Mouse (Mus musculus): ENCODE data around the gene Emc8. TPM values are rescaled to one million over a fixed set of nuclear protein-coding genes. Genes with fewer than 3 reads are reported as not detected.

The Emc8 gene
- polyA plus RNA-seq, 1 experiment from 2014 or later, result 220 TPM

DNA sequence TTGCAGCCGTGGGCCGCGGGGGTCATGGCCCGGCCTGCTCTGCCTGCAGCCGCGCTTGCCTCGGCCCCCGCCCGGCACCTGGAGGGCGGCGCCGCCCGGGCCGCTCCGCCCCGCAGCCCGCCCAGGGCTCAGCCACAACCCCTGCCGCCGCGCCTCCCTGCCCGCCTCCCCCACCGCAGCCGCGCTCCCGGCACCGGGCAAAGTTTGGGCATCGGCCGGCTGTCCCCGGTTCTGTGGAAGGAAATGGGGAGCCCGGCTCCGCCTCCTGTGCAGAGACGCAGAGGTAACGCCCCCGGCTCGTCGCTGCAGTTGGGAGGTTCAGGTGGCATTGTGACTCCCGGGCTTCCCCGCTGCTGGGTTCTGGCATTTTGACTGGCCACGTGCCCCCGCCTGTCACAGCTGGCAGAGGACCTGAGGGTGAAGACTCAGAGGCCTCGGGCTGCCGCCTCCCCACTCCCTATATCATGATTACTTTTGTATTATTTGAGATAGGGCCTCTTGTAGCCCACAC, 34.0 kb downstream of the Emc8 start:
- peak overlapping the region; percentile 99 for H3K4me2 ChIP-seq (replicated peaks)

DNA sequence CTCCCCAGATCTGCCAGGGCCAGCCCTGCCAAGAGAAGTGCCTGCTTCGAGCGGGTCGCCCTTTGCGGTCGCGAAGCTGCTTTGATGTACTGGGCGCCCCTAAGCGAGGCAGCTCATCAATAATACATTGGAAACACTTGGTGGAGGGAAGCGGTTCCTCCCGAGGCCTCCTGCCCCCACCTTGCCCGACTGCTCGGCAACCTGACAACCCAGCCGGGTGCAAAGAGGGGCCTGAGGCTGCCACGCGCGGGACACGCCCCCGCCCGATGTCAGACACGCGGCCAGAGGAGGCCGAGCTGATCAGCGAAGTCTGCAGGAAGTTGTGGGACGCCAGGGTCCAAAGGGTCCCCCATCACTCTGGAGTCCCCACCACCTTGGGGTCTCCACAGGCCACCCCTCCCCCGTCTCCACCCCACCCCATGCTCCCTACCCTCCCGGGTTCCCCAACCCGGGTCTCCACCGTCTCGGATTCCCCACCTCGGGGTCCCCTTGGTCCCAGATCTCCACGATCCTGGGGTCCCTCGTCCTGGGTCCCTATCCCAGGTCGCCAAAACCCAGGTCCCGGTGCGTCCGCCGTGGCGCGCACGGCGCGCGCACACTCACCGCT, 34.6 kb downstream of the Emc8 start:
- WGBS, result 1% methylated on average over 44 of the region's 44 CpGs
- peak; percentile 20; the same call in 1 of the 2 replicates for ATAC-seq (ENCODE audit: insufficient number of reproducible peaks, low FRiP score, low TSS enrichment, low read depth)
- H3K27ac ChIP-seq (replicated peaks), result no peak overlapping the region

More for the DNA sequence above, 34.0 kb downstream of the Emc8 start:
- Histone ChIP-seq H3K4me3 (replicated peaks) (peak overlapping the region; percentile 66), H3K27ac (replicated peaks) (no peak overlapping the region), H3K4me1 (peaks cover 36% of the 10 kb centered on the region), H3K9ac (peak overlapping the region; percentile 24), H3K36me3 (no peaks in the 10 kb centered on the region), H3K27me3 (no peaks in the 10 kb centered on the region), H3K9me3 (replicated peaks) (no peaks in the 10 kb centered on the region)
- ATAC-seq (ENCODE audit: insufficient number of reproducible peaks, low FRiP score, low TSS enrichment, low read depth), result peak; percentile 63
- under 1% methylated on average over 40 of the region's 42 CpGs for WGBS

DNA sequence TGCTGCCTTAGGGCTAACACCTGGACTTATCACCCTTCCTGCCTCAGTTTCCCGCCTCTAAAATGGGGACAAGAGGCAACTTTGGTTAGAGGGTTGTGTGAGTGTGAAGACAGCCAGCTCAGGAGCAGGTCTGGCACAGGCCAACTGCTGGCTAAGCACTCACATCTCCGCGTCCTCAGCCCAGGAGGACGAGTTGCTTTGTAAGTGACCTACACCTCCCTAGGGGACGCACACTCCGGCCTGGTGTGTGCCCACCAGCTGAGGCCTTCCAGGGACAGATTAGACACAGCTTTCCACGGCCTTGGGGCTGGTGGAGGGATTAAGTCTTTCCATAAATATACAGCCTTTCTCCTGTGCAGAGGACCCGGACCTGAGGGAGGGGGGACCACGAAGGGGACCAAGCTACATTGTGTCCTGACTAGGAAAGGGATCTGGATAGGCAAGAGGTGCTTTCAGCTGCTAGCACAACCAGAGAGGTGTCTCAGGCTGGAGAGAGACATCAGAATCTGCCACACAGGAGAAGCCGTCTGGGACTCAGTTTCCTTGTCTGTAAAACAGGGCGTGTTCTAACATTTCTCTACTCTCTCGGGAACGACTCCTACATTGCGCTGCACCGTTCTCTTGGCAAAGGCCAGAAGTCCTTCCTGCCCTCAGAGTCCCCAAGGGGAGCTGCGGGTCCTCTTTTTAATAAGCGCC, 35.3 kb downstream of the Emc8 start:
- H3K9me3 ChIP-seq (replicated peaks), result no peaks in the 10 kb centered on the region
- no peak overlapping the region for H3K27ac ChIP-seq (replicated peaks)
- 28% methylated on average over 17 of the region's 17 CpGs for WGBS
- H3K4me2 ChIP-seq (replicated peaks), result peak overlapping the region; percentile 99
- peak overlapping the region; percentile 66 for H3K4me3 ChIP-seq (replicated peaks)
- H3K36me3 ChIP-seq, result no peaks in the 10 kb centered on the region
- 0 out of 2 replicates have a peak overlapping the region, but pooled peaks have one; percentile 24 for H3K9ac ChIP-seq
- no peaks in the 10 kb centered on the region for H3K27me3 ChIP-seq
- ATAC-seq (ENCODE audit: insufficient number of reproducible peaks, low FRiP score, low TSS enrichment, low read depth), result no peak
- peaks cover 36% of the 10 kb centered on the region for H3K4me1 ChIP-seq

More for the DNA sequence above, 34.6 kb downstream of the Emc8 start:
- Histone ChIP-seq H3K9ac (peak overlapping the region; percentile 24), H3K4me1 (peaks cover 36% of the 10 kb centered on the region), H3K9me3 (replicated peaks) (no peaks in the 10 kb centered on the region), H3K4me3 (replicated peaks) (peak overlapping the region; percentile 66), H3K4me2 (replicated peaks) (peak overlapping the region; percentile 99), H3K27me3 (no peaks in the 10 kb centered on the region), H3K36me3 (no peaks in the 10 kb centered on the region)

DNA sequence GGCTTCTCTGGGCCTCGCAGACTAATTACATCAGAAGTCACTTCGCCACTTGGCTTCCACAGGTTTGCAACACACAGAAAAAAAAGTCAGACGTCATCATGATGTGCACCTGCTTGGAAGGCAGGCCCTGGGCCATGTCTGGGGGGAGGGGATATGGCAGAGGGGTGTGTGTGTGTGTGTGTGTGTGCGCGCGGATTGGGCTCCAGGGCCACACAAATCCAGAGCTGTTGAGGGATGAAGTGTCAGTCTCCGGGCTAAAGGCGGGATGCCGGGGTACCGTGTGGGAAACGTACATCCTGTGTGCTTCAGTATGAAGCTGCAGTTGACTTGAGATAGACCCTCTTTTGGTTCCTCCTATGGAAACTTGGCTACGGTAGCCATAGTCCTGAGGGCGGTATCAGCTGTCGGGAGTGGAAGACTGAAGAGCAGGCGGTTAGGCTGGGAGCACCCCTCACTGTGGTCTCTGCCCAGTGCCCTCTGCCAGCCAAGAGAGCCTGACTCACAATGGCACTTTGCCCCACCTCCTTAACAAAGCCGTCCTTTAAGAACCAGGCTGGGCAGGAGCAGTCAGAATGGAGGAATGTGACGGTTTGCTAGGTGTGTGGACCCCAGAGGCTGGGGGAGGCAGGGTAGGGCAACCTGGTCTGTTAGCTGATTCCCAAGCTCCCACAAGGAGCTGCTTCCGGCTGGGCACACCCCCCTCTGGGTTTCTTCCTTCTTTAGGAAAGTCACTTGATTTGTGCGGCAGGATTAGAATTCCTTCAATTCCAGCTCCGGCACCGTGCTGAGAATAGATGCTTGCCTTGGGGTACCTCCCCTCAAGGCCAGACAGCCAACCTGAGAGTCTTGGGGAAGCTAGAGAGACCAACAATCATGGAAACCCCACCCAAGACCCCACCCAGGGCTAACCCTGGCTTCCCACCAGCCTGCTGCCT, 36.7 kb downstream of the Emc8 start:
- 0 out of 2 replicates have a peak, but pooled peaks have one; percentile 21 for ATAC-seq (ENCODE audit: insufficient number of reproducible peaks, low FRiP score, low TSS enrichment, low read depth)
- no peaks in the 10 kb centered on the region for H3K27me3 ChIP-seq
- WGBS, result 62% methylated on average over 21 of the region's 21 CpGs
- no peaks in the 10 kb centered on the region for H3K36me3 ChIP-seq
- H3K9ac ChIP-seq, result no peak overlapping the region
- peaks cover 36% of the 10 kb centered on the region for H3K4me1 ChIP-seq
- no peaks in the 10 kb centered on the region for H3K9me3 ChIP-seq (replicated peaks)
- H3K4me3 ChIP-seq (replicated peaks), result no peak overlapping the region
- peak overlapping the region; percentile 51; the same call in 1 of the 2 replicates for H3K27ac ChIP-seq (replicated peaks)
- no peak overlapping the region for H3K4me2 ChIP-seq (replicated peaks)

DNA sequence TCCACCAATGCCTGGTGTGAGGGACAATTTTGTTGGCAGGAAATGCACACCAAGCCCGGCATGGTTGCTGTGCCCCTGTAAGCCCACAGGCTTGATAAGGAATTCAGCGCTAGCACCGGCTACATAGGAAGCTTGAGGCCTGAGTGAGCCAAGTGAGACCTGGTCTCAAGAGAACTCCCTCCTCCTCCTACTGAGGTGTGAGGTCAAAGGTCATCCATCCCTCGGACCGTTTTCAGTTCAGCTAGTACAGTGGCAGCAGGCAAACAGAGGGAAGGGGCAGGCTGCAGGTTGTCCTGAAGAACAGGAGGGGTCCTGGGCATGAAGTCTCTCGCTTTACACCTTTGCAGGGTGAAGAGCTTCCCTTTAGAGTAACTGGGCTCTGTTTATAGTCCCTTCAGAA, 37.5 kb downstream of the Emc8 start:
- no peak for ATAC-seq (ENCODE audit: insufficient number of reproducible peaks, low FRiP score, low TSS enrichment, low read depth)
- no peak overlapping the region for H3K4me2 ChIP-seq (replicated peaks)
- H3K9me3 ChIP-seq (replicated peaks), result no peaks in the 10 kb centered on the region
- 50% methylated on average over 6 of the region's 6 CpGs for WGBS
- H3K36me3 ChIP-seq, result no peaks in the 10 kb centered on the region
- H3K27ac ChIP-seq (replicated peaks), result no peak overlapping the region
- H3K4me1 ChIP-seq, result peaks cover 36% of the 10 kb centered on the region
- H3K27me3 ChIP-seq, result no peaks in the 10 kb centered on the region
- H3K9ac ChIP-seq, result no peak overlapping the region
- H3K4me3 ChIP-seq (replicated peaks), result no peak overlapping the region

DNA sequence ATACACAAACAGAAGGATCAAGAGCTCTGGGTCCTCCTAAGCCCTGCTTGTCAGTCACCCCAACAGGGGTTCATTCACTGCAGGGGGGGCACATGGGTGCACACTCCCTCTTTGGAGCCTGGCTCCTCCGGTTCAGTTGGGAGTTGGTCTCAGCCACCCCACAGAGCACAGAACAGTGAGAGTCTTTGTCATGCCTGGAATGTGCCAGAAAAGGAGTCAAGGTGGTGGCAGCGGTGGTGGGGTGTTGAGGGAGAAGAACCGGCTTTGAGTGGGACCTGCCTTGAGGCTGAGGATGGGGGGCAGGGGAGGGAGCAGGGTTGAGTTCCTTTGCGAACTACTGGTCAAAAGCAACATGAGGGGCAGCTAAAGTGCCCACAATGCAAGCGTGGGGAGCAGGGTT, 38.3 kb downstream of the Emc8 start:
- ATAC-seq (ENCODE audit: insufficient number of reproducible peaks, low FRiP score, low TSS enrichment, low read depth), result no peak
- WGBS, result 43% methylated on average over 5 of the region's 5 CpGs
- H3K4me1 ChIP-seq, result peaks cover 36% of the 10 kb centered on the region

DNA sequence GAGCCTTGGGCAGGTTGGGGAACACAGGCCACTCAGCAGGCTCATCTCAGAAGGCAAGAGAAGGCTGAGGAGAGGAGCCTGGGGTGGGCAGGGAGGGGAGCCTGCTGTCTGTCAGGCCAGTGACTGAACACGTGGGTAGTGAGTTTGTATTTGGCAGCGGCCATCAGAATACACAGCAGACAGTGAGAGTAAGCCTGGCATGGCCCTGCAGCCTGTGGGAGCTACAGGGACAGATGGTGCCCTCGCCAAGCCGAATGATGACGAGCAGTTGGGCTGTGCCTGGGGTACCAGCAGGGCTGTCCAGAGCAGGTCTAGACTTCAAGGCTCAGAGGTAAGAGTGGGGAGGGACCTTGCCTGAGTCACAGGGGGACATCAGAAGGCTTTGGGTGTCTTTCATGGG, 41.1 kb downstream of the Emc8 start:
- Histone ChIP-seq H3K4me1 (peaks cover 12% of the 10 kb centered on the region), H3K9ac (no peak overlapping the region), H3K4me3 (replicated peaks) (no peak overlapping the region), H3K36me3 (no peaks in the 10 kb centered on the region), H3K9me3 (replicated peaks) (no peaks in the 10 kb centered on the region), H3K27ac (replicated peaks) (no peak overlapping the region), H3K4me2 (replicated peaks) (no peak overlapping the region), H3K27me3 (no peaks in the 10 kb centered on the region)
- no peak for ATAC-seq (ENCODE audit: insufficient number of reproducible peaks, low FRiP score, low TSS enrichment, low read depth)
- 82% methylated on average over 5 of the region's 5 CpGs for WGBS

More for the DNA sequence above, 38.3 kb downstream of the Emc8 start:
- no peaks in the 10 kb centered on the region for H3K27me3 ChIP-seq
- no peak overlapping the region for H3K4me2 ChIP-seq (replicated peaks)
- H3K9me3 ChIP-seq (replicated peaks), result no peaks in the 10 kb centered on the region
- H3K27ac ChIP-seq (replicated peaks), result no peak overlapping the region
- no peak overlapping the region for H3K9ac ChIP-seq
- no peaks in the 10 kb centered on the region for H3K36me3 ChIP-seq
- no peak overlapping the region for H3K4me3 ChIP-seq (replicated peaks)

DNA sequence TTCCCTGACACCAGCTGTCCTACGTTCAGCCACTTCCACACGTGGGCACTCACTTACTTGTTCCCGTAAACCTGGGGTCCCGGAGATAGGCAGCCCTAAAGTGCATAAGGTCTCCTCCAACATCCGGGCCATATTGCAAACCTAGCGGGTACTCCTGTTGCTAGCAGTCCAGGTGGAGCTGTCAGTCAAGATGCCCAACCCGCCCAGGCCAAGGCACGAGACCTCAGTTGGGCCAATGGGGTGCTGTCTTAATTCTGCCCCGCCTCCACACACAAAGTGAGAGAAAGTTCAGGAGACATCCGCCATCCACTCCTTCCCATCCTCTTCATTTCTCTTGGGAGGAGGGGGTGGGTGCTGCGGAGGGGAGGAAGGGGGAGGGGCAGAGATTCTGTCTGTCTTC, 41.9 kb downstream of the Emc8 start:
- Histone ChIP-seq H3K36me3 (no peaks in the 10 kb centered on the region), H3K9ac (no peak overlapping the region), H3K4me3 (replicated peaks) (no peak overlapping the region), H3K27ac (replicated peaks) (no peak overlapping the region), H3K4me2 (replicated peaks) (no peak overlapping the region), H3K27me3 (no peaks in the 10 kb centered on the region), H3K4me1 (peaks cover 4% of the 10 kb centered on the region), H3K9me3 (replicated peaks) (no peaks in the 10 kb centered on the region)
- 59% methylated on average over 11 of the region's 11 CpGs for WGBS
- no peak for ATAC-seq (ENCODE audit: insufficient number of reproducible peaks, low FRiP score, low TSS enrichment, low read depth)

DNA sequence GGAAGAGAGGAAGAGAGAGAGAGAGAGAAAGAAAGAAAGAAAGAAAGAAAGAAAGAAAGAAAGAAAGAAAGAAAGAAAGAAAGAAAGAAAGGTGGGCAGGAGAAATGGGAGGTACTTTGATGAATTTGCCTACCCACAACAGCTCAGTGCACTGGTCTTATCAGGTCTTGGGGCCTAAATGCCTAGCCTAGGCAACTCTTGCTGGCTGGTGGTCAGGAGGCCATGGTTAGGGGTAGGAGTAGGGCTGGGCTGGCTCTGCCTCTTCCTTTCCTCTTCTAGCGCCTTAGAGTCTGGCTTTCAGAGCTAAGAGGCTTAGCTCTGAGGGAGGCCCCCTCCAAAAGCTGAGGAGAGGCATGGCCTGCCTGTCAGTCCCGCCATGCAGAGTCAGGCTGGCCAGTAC, 44.8 kb downstream of the Emc8 start:
- Histone ChIP-seq H3K4me3 (replicated peaks) (no peak overlapping the region), H3K27me3 (no peaks in the 10 kb centered on the region), H3K4me1 (no peaks in the 10 kb centered on the region), H3K4me2 (replicated peaks) (no peak overlapping the region), H3K9me3 (replicated peaks) (no peaks in the 10 kb centered on the region), H3K36me3 (no peaks in the 10 kb centered on the region), H3K9ac (no peak overlapping the region), H3K27ac (replicated peaks) (no peak overlapping the region)
- no peak for ATAC-seq (ENCODE audit: insufficient number of reproducible peaks, low FRiP score, low TSS enrichment, low read depth)
- 36% methylated on average over 2 of the region's 2 CpGs for WGBS

DNA sequence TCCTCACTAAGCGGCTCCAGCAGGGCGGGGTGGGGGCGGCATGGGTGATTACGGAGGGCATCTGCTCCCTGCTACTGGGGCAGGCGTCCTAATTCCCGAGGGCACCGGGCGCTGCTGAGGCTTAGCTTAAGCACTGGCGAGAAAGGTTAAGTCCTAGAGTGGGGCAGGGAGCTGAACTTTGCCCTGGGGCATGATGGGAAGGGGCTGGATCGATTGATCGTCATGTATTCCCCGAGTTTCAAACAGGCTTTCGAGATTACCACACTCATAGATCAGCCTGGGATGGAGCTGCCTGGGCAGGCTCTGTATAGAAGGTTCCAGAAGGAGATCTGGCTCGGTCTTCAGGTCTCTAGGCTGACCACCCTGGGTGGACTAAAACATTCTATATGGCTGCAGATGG, 46.2 kb downstream of the Emc8 start:
- H3K27ac ChIP-seq (replicated peaks), result no peak overlapping the region
- H3K4me2 ChIP-seq (replicated peaks), result no peak overlapping the region
- ATAC-seq (ENCODE audit: insufficient number of reproducible peaks, low FRiP score, low TSS enrichment, low read depth), result no peak
- no peak overlapping the region for H3K4me3 ChIP-seq (replicated peaks)
- H3K4me1 ChIP-seq, result peaks cover 10% of the 10 kb centered on the region; the same call in 1 of the 2 replicates
- WGBS, result 70% methylated on average over 14 of the region's 14 CpGs
- no peak overlapping the region for H3K9ac ChIP-seq
- no peaks in the 10 kb centered on the region for H3K36me3 ChIP-seq
- H3K27me3 ChIP-seq, result no peaks in the 10 kb centered on the region
- no peaks in the 10 kb centered on the region for H3K9me3 ChIP-seq (replicated peaks)

DNA sequence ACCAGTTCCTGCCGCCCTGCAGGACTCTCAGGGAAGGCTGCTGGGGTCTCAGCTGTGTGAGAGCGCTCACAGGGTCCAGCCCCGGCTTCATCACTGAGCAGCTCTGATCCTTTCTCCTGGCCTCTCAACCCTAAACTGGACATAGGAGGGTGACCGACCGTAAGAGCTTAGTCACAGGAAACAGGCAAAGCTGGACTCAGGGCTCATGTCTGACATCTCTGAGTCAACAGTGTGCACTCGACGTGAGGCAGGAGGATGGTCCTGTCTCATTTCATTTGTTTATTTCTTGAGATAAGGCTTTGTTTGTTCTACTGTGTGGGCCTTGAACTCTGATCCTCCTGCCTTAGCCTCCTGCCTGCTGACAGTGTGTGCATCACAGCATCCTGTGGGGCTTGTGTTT, 47.9 kb downstream of the Emc8 start:
- ATAC-seq (ENCODE audit: insufficient number of reproducible peaks, low FRiP score, low TSS enrichment, low read depth), result no peak
- WGBS, result 57% methylated on average over 7 of the region's 7 CpGs

More for the DNA sequence above, 47.9 kb downstream of the Emc8 start:
- Histone ChIP-seq H3K4me1 (peaks cover 17% of the 10 kb centered on the region; the same call in 1 of the 2 replicates), H3K4me2 (replicated peaks) (no peak overlapping the region), H3K36me3 (no peaks in the 10 kb centered on the region), H3K9me3 (replicated peaks) (no peaks in the 10 kb centered on the region), H3K27ac (replicated peaks) (no peak overlapping the region), H3K4me3 (replicated peaks) (no peak overlapping the region), H3K27me3 (no peaks in the 10 kb centered on the region), H3K9ac (no peak overlapping the region)

All from embryonic facial prominence, embryonic 15.5 days (tissue).